Mouse (Mus musculus) embryonic facial prominence, embryonic 10.5 days (tissue): ENCODE measurements at regions not wholly inside any gene's neighbourhood (a gene's known extent, or its start where the extent isn't known, plus 50 kb on each side); places are given as distances from the start of the nearest gene placed in this dataset.

ENCODE experiments used
- DNase-seq: peaks from one replicate; pipeline ENCODE4 v3.0.0-alpha.2; 2017; ENCODE audit warnings: low spot score
- H3K27ac ChIP-seq: fragments of 300-500 bp; sonication (generic); replicated peaks from 2 replicates; pipeline ENCODE4 v1.5.1; 2016; ENCODE audit warnings: mild to moderate bottlenecking
- H3K27me3 ChIP-seq: fragments of 300-500 bp; sonication (generic); replicated peaks from 2 replicates; pipeline ENCODE4 v1.6.1; 2016; ENCODE audit warnings: low read depth, mild to moderate bottlenecking; ENCODE audit not compliant: poor library complexity, severe bottlenecking
- H3K36me3 ChIP-seq: fragments of 300-500 bp; sonication (generic); replicated peaks from 2 replicates; pipeline ENCODE4 v1.6.1; 2016; ENCODE audit warnings: mild to moderate bottlenecking, moderate library complexity
- H3K4me1 ChIP-seq: fragments of 300-500 bp; sonication (generic); 2 replicates; pipeline ENCODE4 v1.6.1; 2016
- H3K4me3 ChIP-seq: fragments of 300-500 bp; sonication (generic); 2 replicates; pipeline ENCODE4 v1.5.1; 2016; ENCODE audit warnings: mild to moderate bottlenecking, moderate library complexity
- H3K9me3 ChIP-seq: fragments of 300-500 bp; sonication (generic); 2 replicates; pipeline ENCODE4 v1.6.1; 2016; ENCODE audit warnings: mild to moderate bottlenecking
- WGBS: fragments of 180-500 bp; shearing (Covaris S2); methylation state at CpG from one replicate; pipeline ENCODE4 v1.1.7; 2016; 5-methylcytosine and 5-hydroxymethylcytosine counted together

- Histone ChIP-seq H3K4me1 (peaks cover 4% of the 10 kb centered on the region; the same call in 1 of the 2 replicates), H3K27me3 (no peaks in the 10 kb centered on the region), H3K36me3 (no peaks in the 10 kb centered on the region), H3K9me3 (no peaks in the 10 kb centered on the region), H3K27ac (no peak overlapping the region), H3K4me3 (no peak overlapping the region)
- DNase-seq: no peak
- WGBS: 69% methylated on average over 3 of the region's 3 CpGs
Measured at GRCm38 (mm10) chr15:74330131-74330530, 306.0 kb downstream of the Mroh4 start.

GRCm38 (mm10) chr15:74329221-74329620 lies 306.9 kb downstream of the Mroh4 start:
- H3K36me3 ChIP-seq: no peaks in the 10 kb centered on the region
- H3K27me3 ChIP-seq: no peaks in the 10 kb centered on the region
- 79% methylated on average over 14 of the region's 14 CpGs for WGBS

GRCm38 (mm10) chr15:74326661-74327060 lies 309.5 kb downstream of the Mroh4 start:
- Histone ChIP-seq H3K4me3 (no peak overlapping the region), H3K9me3 (no peaks in the 10 kb centered on the region), H3K27ac (no peak overlapping the region), H3K4me1 (peaks cover 4% of the 10 kb centered on the region; the same call in 1 of the 2 replicates), H3K27me3 (no peaks in the 10 kb centered on the region), H3K36me3 (no peaks in the 10 kb centered on the region)
- peak; percentile 16 for DNase-seq
- WGBS: 72% methylated on average over 5 of the region's 5 CpGs

More at GRCm38 (mm10) chr15:74329221-74329620, 306.9 kb downstream of the Mroh4 start:
- no peak overlapping the region for H3K4me3 ChIP-seq
- no peak for DNase-seq
- H3K4me1 ChIP-seq: peaks cover 4% of the 10 kb centered on the region; the same call in 1 of the 2 replicates
- no peak overlapping the region for H3K27ac ChIP-seq
- H3K9me3 ChIP-seq: no peaks in the 10 kb centered on the region

- WGBS: 49% methylated on average over 9 of the region's 9 CpGs
- H3K4me1 ChIP-seq: peaks cover 12% of the 10 kb centered on the region
- no peaks in the 10 kb centered on the region for H3K9me3 ChIP-seq
- H3K36me3 ChIP-seq: no peaks in the 10 kb centered on the region
- no peak overlapping the region for H3K27ac ChIP-seq
- H3K4me3 ChIP-seq: no peak overlapping the region
- DNase-seq: no peak
- no peaks in the 10 kb centered on the region for H3K27me3 ChIP-seq
Measured at GRCm38 (mm10) chr15:74325543-74325942, 310.6 kb downstream of the Mroh4 start.

GRCm38 (mm10) chr15:74319407-74319806 lies 316.7 kb downstream of the Mroh4 start:
- WGBS: 67% methylated on average over 3 of the region's 3 CpGs
- Histone ChIP-seq H3K4me3 (no peak overlapping the region), H3K36me3 (no peaks in the 10 kb centered on the region), H3K27me3 (no peaks in the 10 kb centered on the region), H3K9me3 (no peaks in the 10 kb centered on the region), H3K4me1 (peaks cover 18% of the 10 kb centered on the region), H3K27ac (no peak overlapping the region)
- DNase-seq: no peak

- Histone ChIP-seq H3K4me1 (peaks cover 18% of the 10 kb centered on the region), H3K9me3 (no peaks in the 10 kb centered on the region), H3K4me3 (no peak overlapping the region), H3K27me3 (no peaks in the 10 kb centered on the region), H3K36me3 (no peaks in the 10 kb centered on the region), H3K27ac (no peak overlapping the region)
- 29% methylated on average over 3 of the region's 3 CpGs for WGBS
- no peak for DNase-seq
Measured at GRCm38 (mm10) chr15:74318422-74318841, 317.7 kb downstream of the Mroh4 start.

- no peak for DNase-seq
- Histone ChIP-seq H3K4me1 (no peaks in the 10 kb centered on the region), H3K9me3 (no peaks in the 10 kb centered on the region), H3K36me3 (no peaks in the 10 kb centered on the region), H3K27me3 (no peaks in the 10 kb centered on the region), H3K27ac (no peak overlapping the region), H3K4me3 (no peak overlapping the region)
- WGBS: 60% methylated on average over 3 of the region's 3 CpGs
Measured at GRCm38 (mm10) chr15:74311082-74311481, 325.1 kb downstream of the Mroh4 start.

- 93% methylated on average over 5 of the region's 5 CpGs for WGBS
- no peak for DNase-seq
- no peaks in the 10 kb centered on the region for H3K36me3 ChIP-seq
- no peaks in the 10 kb centered on the region for H3K27me3 ChIP-seq
- H3K4me1 ChIP-seq: no peaks in the 10 kb centered on the region
- no peaks in the 10 kb centered on the region for H3K9me3 ChIP-seq
- no peak overlapping the region for H3K27ac ChIP-seq
- H3K4me3 ChIP-seq: no peak overlapping the region
Measured at GRCm38 (mm10) chr15:74306543-74306942, 329.6 kb downstream of the Mroh4 start.

GRCm38 (mm10) chr15:74296277-74296676 lies 339.9 kb downstream of the Mroh4 start:
- no peak for DNase-seq
- H3K27ac ChIP-seq: no peak overlapping the region
- H3K4me1 ChIP-seq: peaks cover 14% of the 10 kb centered on the region
- H3K27me3 ChIP-seq: no peaks in the 10 kb centered on the region
- 82% methylated on average over 8 of the region's 8 CpGs for WGBS
- H3K36me3 ChIP-seq: no peaks in the 10 kb centered on the region
- H3K9me3 ChIP-seq: no peaks in the 10 kb centered on the region
- H3K4me3 ChIP-seq: no peak overlapping the region

GRCm38 (mm10) chr15:74294691-74295090 lies 341.5 kb downstream of the Mroh4 start:
- H3K27ac ChIP-seq: peak overlapping the region; percentile 15; the same call in 1 of the 2 replicates
- H3K4me1 ChIP-seq: peaks cover 14% of the 10 kb centered on the region
- 63% methylated on average over 10 of the region's 10 CpGs for WGBS
- DNase-seq: no peak
- H3K9me3 ChIP-seq: no peaks in the 10 kb centered on the region
- no peaks in the 10 kb centered on the region for H3K27me3 ChIP-seq
- H3K36me3 ChIP-seq: no peaks in the 10 kb centered on the region
- no peak overlapping the region for H3K4me3 ChIP-seq

- H3K9me3 ChIP-seq: no peaks in the 10 kb centered on the region
- H3K36me3 ChIP-seq: no peaks in the 10 kb centered on the region
- H3K27me3 ChIP-seq: no peaks in the 10 kb centered on the region
- WGBS: 69% methylated on average over 10 of the region's 10 CpGs
- H3K4me3 ChIP-seq: no peak overlapping the region
- peak overlapping the region; percentile 15 for H3K27ac ChIP-seq
- peaks cover 14% of the 10 kb centered on the region for H3K4me1 ChIP-seq
- DNase-seq: no peak
Measured at GRCm38 (mm10) chr15:74294109-74294508, 342.0 kb downstream of the Mroh4 start.

- no peaks in the 10 kb centered on the region; the same call in 1 of the 2 replicates for H3K4me1 ChIP-seq
- DNase-seq: no peak
- WGBS: 68% methylated on average over 2 of the region's 2 CpGs
- no peak overlapping the region for H3K4me3 ChIP-seq
- H3K27ac ChIP-seq: no peak overlapping the region
- no peaks in the 10 kb centered on the region for H3K9me3 ChIP-seq
- H3K27me3 ChIP-seq: no peaks in the 10 kb centered on the region
- H3K36me3 ChIP-seq: no peaks in the 10 kb centered on the region
Measured at GRCm38 (mm10) chr15:74287492-74287891, 348.7 kb downstream of the Mroh4 start.

GRCm38 (mm10) chr15:74283172-74283534 lies 353.0 kb downstream of the Mroh4 start:
- DNase-seq: no peak
- Histone ChIP-seq H3K27me3 (no peaks in the 10 kb centered on the region), H3K36me3 (no peaks in the 10 kb centered on the region), H3K9me3 (no peaks in the 10 kb centered on the region), H3K27ac (no peak overlapping the region), H3K4me1 (no peaks in the 10 kb centered on the region), H3K4me3 (no peak overlapping the region)
- 65% methylated on average over 5 of the region's 5 CpGs for WGBS
